Mouse (Mus musculus) testis, adult 2 months (tissue): ENCODE data around the gene Snap91.

ENCODE experiments used
- CTCF ChIP-seq: fragments of 200-500 bp; IDR thresholded peaks from 2 replicates; pipeline ENCODE4 v1.5.1; 2012; ENCODE audit warnings: low read depth, mild to moderate bottlenecking, inconsistent platforms, low read length, moderate library complexity; ENCODE audit not compliant: control insufficient read depth, insufficient read depth, insufficient replicate concordance
- POLR2A ChIP-seq: fragments of 200-500 bp; IDR thresholded peaks from 2 replicates; pipeline ENCODE4 v1.6.1; 2012; ENCODE audit warnings: low read depth, mild to moderate bottlenecking, inconsistent platforms, low read length, moderate library complexity; ENCODE audit not compliant: control insufficient read depth

- no peak for TF ChIP-seq POLR2A
- no peak for TF ChIP-seq CTCF
These were observed 163.3 kb downstream of the Snap91 start for GRCm38 (mm10) chr9:86717119-86717518.
